17 mouse cellular contexts compared by ENCODE assay signal in genomic region chr1:119064892-119065671, GRCm38 (mm10). TPM values are rescaled to one million over a fixed set of nuclear protein-coding genes. Genes with fewer than 3 reads are reported as not detected.
DNase-seq lines count a peak whose midpoint lies in the region; ATAC-seq lines count a peak whose summit lies in the region.
"Had no signal": no experiment of that assay in that cellular context is flagged by ENCODE, and none has a peak within 500 bp of the region (broad histone marks: within the 10 kb centered on the region; RNA-seq: fewer than 3 reads in every experiment).

No protein-coding gene starts in this region.

- WGBS in embryonic facial prominence, embryonic 13.5 days: 53% methylated on average over 20 of the region's 20 CpGs
- 80% methylated on average over 20 of the region's 20 CpGs for WGBS in embryonic facial prominence, embryonic 10.5 days
- 83% methylated on average over 20 of the region's 20 CpGs for WGBS in hindbrain, embryonic 10.5 days
- 84% methylated on average over 20 of the region's 20 CpGs for WGBS in hindbrain, embryonic 11.5 days

- H3K36me3 ChIP-seq in embryonic facial prominence, embryonic 13.5 days: no peaks in the 10 kb centered on the region
- no peaks in the 10 kb centered on the region for H3K36me3 ChIP-seq in embryonic facial prominence, embryonic 10.5 days (replicated peaks)
- H3K36me3 ChIP-seq in hindbrain, embryonic 10.5 days: no peaks in the 10 kb centered on the region
- no peaks in the 10 kb centered on the region for H3K36me3 ChIP-seq in hindbrain, embryonic 11.5 days (ENCODE audit: control insufficient read depth, insufficient read depth, low read length)
- H3K36me3 ChIP-seq: embryonic facial prominence, embryonic 12.5 days; forebrain, embryonic 12.5 days had no signal

- peak overlapping the region; percentile 14; the same call in 1 of the 2 replicates for H3K4me2 ChIP-seq in embryonic facial prominence, embryonic 13.5 days
- no peak overlapping the region for H3K4me2 ChIP-seq in hindbrain, embryonic 11.5 days (replicated peaks; ENCODE audit: low read depth, low read length)
- H3K4me2 ChIP-seq: embryonic facial prominence, embryonic 12.5 days; forebrain, embryonic 12.5 days had no signal

- H3K4me3 ChIP-seq in embryonic facial prominence, embryonic 13.5 days: no peak overlapping the region
- H3K4me3 ChIP-seq in embryonic facial prominence, embryonic 10.5 days: no peak overlapping the region
- H3K4me3 ChIP-seq in hindbrain, embryonic 10.5 days: no peak overlapping the region
- no peak overlapping the region for H3K4me3 ChIP-seq in hindbrain, embryonic 11.5 days (ENCODE audit: low read depth, low read length)
- H3K4me3 ChIP-seq: embryonic facial prominence, embryonic 12.5 days; forebrain, embryonic 12.5 days had no signal

- peak; percentile 77; the same call in 1 of the 2 replicates for ATAC-seq in embryonic facial prominence, embryonic 13.5 days (ENCODE audit: insufficient number of reproducible peaks, insufficient read depth, low FRiP score, low TSS enrichment, low read depth)
- no peak for ATAC-seq in hindbrain, embryonic 11.5 days (ENCODE audit: low FRiP score)

- H3K9ac ChIP-seq in embryonic facial prominence, embryonic 13.5 days: 0 out of 2 replicates have a peak overlapping the region, but pooled peaks have one; percentile 21
- H3K9ac ChIP-seq in hindbrain, embryonic 11.5 days (ENCODE audit: low read depth, low read length): no peak overlapping the region
- H3K9ac ChIP-seq: embryonic facial prominence, embryonic 12.5 days; forebrain, embryonic 12.5 days; liver, embryonic 14.5 days had no signal

- H3K27ac ChIP-seq in embryonic facial prominence, embryonic 13.5 days: peak overlapping the region; percentile 72
- H3K27ac ChIP-seq in embryonic facial prominence, embryonic 10.5 days (replicated peaks): no peak overlapping the region
- H3K27ac ChIP-seq in hindbrain, embryonic 10.5 days: peak overlapping the region; percentile 23; the same call in 1 of the 2 replicates
- no peak overlapping the region for H3K27ac ChIP-seq in hindbrain, embryonic 11.5 days (ENCODE audit: low read depth, low read length)
- H3K27ac ChIP-seq: embryonic facial prominence, embryonic 12.5 days; forebrain, embryonic 12.5 days; liver, embryonic 14.5 days had no signal

- no peaks in the 10 kb centered on the region for H3K27me3 ChIP-seq in embryonic facial prominence, embryonic 13.5 days
- no peaks in the 10 kb centered on the region for H3K27me3 ChIP-seq in embryonic facial prominence, embryonic 10.5 days (replicated peaks; ENCODE audit: low read depth, poor library complexity, severe bottlenecking)
- H3K27me3 ChIP-seq in hindbrain, embryonic 10.5 days (ENCODE audit: insufficient read depth, poor library complexity, severe bottlenecking): no peaks in the 10 kb centered on the region; the same call in 1 of the 2 replicates
- H3K27me3 ChIP-seq in hindbrain, embryonic 11.5 days (ENCODE audit: control insufficient read depth, insufficient read depth, low read length): no peaks in the 10 kb centered on the region
- H3K27me3 ChIP-seq: CH12.LX; embryonic facial prominence, embryonic 12.5 days; forebrain, embryonic 12.5 days had no signal

- H3K4me1 ChIP-seq in embryonic facial prominence, embryonic 13.5 days: peaks cover 20% of the 10 kb centered on the region
- no peaks in the 10 kb centered on the region; the same call in 1 of the 2 replicates for H3K4me1 ChIP-seq in embryonic facial prominence, embryonic 10.5 days
- H3K4me1 ChIP-seq in hindbrain, embryonic 10.5 days (replicated peaks): no peaks in the 10 kb centered on the region
- H3K4me1 ChIP-seq in hindbrain, embryonic 11.5 days (replicated peaks; ENCODE audit: control insufficient read depth, insufficient read depth, low read length): no peaks in the 10 kb centered on the region
- H3K4me1 ChIP-seq: embryonic facial prominence, embryonic 12.5 days; forebrain, embryonic 12.5 days had no signal

- H3K9me3 ChIP-seq in embryonic facial prominence, embryonic 13.5 days: no peaks in the 10 kb centered on the region
- no peaks in the 10 kb centered on the region for H3K9me3 ChIP-seq in embryonic facial prominence, embryonic 10.5 days
- no peaks in the 10 kb centered on the region for H3K9me3 ChIP-seq in hindbrain, embryonic 10.5 days
- H3K9me3 ChIP-seq in hindbrain, embryonic 11.5 days (ENCODE audit: control insufficient read depth, low read length): no peaks in the 10 kb centered on the region
- H3K9me3 ChIP-seq: embryonic facial prominence, embryonic 12.5 days; forebrain, embryonic 12.5 days had no signal

- DNase-seq in embryonic facial prominence, embryonic 10.5 days (ENCODE audit: low spot score): no peak
- DNase-seq in hindbrain, embryonic 10.5 days (ENCODE audit: low spot score): no peak
- no peak for DNase-seq in hindbrain, embryonic 11.5 days (ENCODE audit: low spot score)
- DNase-seq in urinary bladder, postnatal 14 days (ENCODE audit: low spot score): peak; percentile 32
- no peak for DNase-seq in urinary bladder, adult 2 months (ENCODE audit: low spot score)
- DNase-seq in cerebellum, postnatal 4 days (ENCODE audit: low spot score in 2 of 2): no peak
- no peak for DNase-seq in cerebellum, adult 11-12 months
- DNase-seq: adrenal gland, postnatal 25 days; cerebellum, postnatal 25 days; kidney, postnatal 10 days; layer of hippocampus, adult 9-11 months; thymus, adult 2 months had no signal

RNA-seq across cellular contexts. Expression of gene Gli2, which starts 11.7 kb away (rescaled TPM):
- polyA plus RNA-seq in embryonic facial prominence, embryonic 13.5 days (2015; fragmentation: Nextera tagmentation; extraction: Ambion mirVana): 21.3 and 23.7 TPM in 2 replicates
- 14.1 and 15.0 TPM in 2 replicates for polyA plus RNA-seq in embryonic facial prominence, embryonic 10.5 days (2016; fragmentation: Nextera tagmentation; extraction: Ambion mirVana)
- 9.0 and 10.1 TPM in 2 replicates for polyA plus RNA-seq in hindbrain, embryonic 10.5 days (2016; fragmentation: Nextera tagmentation; extraction: Ambion mirVana)
- polyA plus RNA-seq in hindbrain, embryonic 11.5 days (2014; fragmentation: Nextera tagmentation; extraction: Ambion mirVana): 7.1 and 8.7 TPM in 2 replicates
- polyA plus RNA-seq in urinary bladder, adult 2 months (2012; rRNA removed): 4.6 and 10.9 TPM in 2 replicates

Comparison
In these comparisons a context has a peak if more than half of its experiments do, and no peak if none do; other contexts are left out.
1. H3K27ac ChIP-seq: peak in embryonic facial prominence, embryonic 13.5 days (single experiment) and hindbrain, embryonic 10.5 days (single experiment); none in embryonic facial prominence, embryonic 10.5 days (single experiment) and hindbrain, embryonic 11.5 days (single experiment).